Mouse (Mus musculus) T-helper 1 cell (primary cell): ENCODE results near the gene Apol8.

ENCODE experiments used
- in situ Hi-C: fragments of 300-600 bp; cut with MboI, MseI; formaldehyde crosslinking; loops from one replicate; pipeline ENCODE4 v1.15.1; 2025; ENCODE audit warnings: high pct_unique_total_duplicates

Apol8 gene

GRCm38 (mm10) chr15:77788356-77788755 lies 31.6 kb upstream of the Apol8 start:
- in situ Hi-C loops, result no loop called here

GRCm38 (mm10) chr15:77785807-77786206 lies 29.0 kb upstream of the Apol8 start:
- in situ Hi-C loops, result no loop called here

DNA sequence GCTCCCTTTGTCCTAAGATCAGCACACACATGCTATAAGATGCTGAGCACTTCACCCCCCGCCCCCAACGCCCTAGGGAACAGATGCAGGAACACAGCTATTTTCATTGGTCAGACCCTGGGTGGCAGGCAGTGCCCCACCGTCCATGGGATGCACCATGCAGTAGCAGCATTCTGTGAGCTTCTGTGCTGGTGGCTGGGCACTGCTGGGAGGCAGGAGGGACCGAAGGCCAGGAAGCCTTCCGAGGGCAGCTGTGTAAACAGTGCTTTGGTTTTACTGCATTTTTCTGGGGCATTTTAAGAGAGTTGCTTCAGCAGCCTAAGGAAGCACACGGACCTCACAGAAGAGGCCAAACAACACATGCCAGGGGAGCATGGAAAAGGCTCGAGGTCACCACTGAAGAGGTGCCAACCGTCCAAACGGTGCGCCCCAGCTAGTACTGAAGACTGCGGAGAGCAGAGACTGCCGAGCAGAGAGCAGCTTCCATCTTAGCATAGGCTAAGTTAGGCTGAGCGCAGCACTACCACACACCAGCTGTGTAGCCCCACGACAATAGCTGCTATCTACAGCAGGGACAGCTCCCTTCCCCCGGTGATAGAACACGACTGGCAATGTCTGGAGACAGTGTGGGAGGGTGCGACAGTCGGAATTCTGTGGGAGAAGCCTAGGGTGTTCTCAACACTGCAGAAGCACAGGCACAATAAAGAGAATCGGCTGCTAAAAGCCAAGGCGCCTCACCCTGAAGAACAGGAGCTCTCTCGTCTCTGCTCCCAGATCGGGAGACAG lies 27.4 kb upstream of the Apol8 start:
- in situ Hi-C loops, result no loop called here

DNA sequence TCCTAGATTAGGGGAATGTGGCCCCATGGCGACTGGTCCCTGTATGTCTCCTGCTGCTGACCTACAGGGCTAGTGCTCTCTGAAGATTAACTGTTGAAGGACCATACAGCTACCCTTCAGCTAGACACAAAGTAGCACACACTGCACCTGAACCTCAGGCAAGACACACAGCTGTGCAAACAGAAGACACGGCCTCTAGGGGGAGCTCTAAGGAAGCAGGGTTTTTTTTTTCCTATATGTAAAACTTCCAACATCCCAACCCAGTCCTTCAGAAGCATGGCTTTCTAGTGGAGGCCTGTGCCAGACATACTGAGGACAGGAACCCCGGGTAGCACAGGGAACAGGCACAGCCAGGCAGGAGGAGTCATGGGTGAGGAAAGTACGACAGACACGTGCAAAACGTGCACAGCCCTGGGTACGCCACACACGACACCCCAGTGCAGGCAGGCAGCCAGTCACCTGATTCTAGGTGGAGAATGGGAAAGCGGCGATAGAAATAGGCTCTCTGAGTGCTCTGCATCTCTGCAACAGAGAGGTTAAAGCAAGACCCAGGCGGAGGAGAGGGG lies 25.7 kb upstream of the Apol8 start:
- in situ Hi-C loops, result no loop called here

- in situ Hi-C loops, result no loop called here
Measured at GRCm38 (mm10) chr15:77775186-77775963, 18.6 kb upstream of the Apol8 start.

GRCm38 (mm10) chr15:77774303-77774702 lies 17.5 kb upstream of the Apol8 start:
- in situ Hi-C loops, result loop anchor here (5.0 kb wide), 1 partner anchor 133 kb away; no protein-coding TSS in a partner anchor

- in situ Hi-C loops, result loop anchor here (5.0 kb wide), 1 partner anchor 134 kb away; no protein-coding TSS in a partner anchor
Measured at GRCm38 (mm10) chr15:77773099-77773915, 16.5 kb upstream of the Apol8 start.

- in situ Hi-C loops, result loop anchor here (5.0 kb wide), 1 partner anchor 136 kb away; no protein-coding TSS in a partner anchor
Measured at GRCm38 (mm10) chr15:77770942-77771341, 14.1 kb upstream of the Apol8 start.

DNA sequence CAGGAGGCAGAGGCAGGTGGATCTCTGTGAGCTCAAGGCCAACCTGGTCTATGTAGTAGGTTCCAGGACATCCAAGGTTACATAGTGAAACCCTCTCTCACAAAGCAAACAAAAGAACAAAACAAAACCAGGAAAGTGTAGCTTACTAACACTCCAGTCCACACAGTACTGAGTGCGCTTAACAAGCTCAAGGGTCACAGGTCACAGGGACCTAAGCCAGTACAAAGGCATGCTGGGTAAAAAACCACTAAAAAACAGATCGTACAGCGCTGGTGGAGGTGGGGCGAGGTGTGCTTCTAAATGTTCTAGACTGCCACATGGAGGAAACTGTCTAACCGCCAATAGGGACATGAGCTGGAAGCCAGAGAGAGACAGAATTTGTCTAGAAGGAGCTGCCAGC lies 13.5 kb upstream of the Apol8 start:
- in situ Hi-C loops, result loop anchor here (5.0 kb wide), 1 partner anchor 137 kb away; no protein-coding TSS in a partner anchor

- in situ Hi-C loops, result no loop called here
Measured at GRCm38 (mm10) chr15:77766981-77767380, 10.2 kb upstream of the Apol8 start.

- in situ Hi-C loops, result no loop called here
Measured at GRCm38 (mm10) chr15:77765484-77766093, 8.8 kb upstream of the Apol8 start.

- in situ Hi-C loops, result no loop called here
Measured at GRCm38 (mm10) chr15:77764391-77765006, 7.7 kb upstream of the Apol8 start.

DNA sequence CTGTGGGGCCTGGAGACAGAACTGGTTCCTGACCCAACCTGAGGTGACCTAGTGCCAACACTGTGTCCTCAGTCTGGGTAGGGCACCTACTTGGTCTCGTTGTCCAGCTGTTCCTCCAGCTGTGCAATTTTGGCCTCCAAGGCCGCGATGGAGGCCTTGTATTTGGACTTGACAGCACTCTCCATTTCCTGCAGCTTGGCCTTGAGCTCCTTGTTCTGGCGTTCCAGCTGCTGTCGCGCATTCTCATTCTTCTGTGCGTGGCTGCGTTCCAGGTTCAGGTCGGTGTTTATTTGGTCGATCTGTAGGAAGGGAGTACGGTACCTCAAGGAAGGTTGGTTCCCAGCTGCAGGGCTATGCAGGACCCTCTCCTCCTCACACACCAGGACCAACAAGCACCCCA lies 6.9 kb upstream of the Apol8 start:
- in situ Hi-C loops, result no loop called here

GRCm38 (mm10) chr15:77763050-77763449 lies 6.2 kb upstream of the Apol8 start:
- in situ Hi-C loops, result no loop called here

DNA sequence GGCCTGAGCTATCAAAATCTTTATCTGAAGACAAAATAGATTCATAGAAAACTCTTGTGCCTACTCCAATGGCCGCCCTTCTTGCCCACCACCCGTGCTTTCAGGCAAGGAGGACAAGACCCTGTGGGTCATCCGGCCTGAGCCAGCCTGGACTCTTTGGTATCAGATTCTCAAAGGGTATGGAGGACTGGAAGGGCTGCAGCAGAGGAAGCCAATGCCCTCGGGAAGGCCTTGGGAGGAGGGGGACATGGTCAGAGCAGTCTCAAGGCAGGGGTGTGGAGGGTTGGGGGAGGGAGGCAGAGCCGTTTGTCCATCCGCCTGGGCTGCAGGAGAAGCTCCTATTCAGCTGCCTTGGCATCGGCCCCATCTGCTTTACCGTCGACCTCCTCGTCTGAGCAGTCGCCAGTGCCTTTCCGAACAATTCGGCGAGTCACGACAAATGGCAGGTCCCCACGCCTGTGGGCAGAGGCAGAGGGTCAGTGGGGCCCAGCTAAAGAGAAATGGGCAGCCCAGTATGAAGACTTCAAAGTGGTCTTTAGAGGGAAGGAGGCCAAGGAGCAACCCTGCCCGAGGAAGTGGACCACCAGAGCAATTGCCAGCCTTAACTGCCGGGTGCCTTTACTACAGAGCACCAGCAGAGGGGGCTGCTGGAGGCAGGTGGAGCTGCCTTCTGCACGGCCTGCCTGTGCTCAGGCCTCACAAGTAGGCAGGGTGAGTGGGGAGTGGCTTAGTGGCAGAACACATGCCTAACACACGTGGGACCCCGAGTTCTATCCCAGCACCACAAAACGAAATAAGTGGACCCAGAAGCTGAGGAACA lies 5.0 kb upstream of the Apol8 start:
- in situ Hi-C loops, result no loop called here

- in situ Hi-C loops, result no loop called here
Measured at GRCm38 (mm10) chr15:77761083-77761482, 4.3 kb upstream of the Apol8 start.

GRCm38 (mm10) chr15:77760037-77760436 lies 3.2 kb upstream of the Apol8 start:
- in situ Hi-C loops, result no loop called here

DNA sequence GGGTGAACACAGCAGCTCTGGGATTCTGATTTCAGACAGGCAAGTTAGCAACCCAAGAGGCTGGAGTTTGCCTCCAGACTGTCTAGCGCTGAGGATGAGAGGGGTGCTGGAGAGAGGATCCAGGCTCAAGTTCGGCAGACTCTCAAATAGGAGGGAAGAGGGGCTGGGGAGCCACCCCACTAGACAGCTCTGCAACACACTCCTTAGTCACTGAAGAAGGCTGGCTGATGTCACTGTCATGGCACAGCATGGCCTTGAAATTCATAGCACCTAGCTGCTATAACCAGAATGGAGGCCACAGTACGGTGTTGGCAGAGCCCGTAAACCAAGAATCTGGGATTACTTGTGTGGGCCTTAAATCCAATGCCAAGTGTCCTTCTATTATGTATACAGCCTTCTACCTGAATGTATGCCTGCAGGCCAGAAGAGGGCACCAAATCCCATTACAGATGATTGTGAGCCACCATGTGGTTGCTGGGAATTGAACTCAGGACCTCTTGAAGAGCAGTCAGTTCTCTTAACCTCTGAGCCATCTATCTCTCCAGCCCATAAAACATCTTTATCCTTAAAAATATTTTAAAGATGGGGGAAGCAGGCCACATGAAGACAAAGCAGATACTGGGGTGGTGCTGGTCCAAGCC lies 903 bp upstream of the Apol8 start:
- in situ Hi-C loops, result no loop called here

GRCm38 (mm10) chr15:77756081-77756480 lies 722 bp downstream of the Apol8 start:
- in situ Hi-C loops, result no loop called here
